Mouse (Mus musculus): ENCODE results near the gene Atg2a.

Atg2a gene

DNA sequence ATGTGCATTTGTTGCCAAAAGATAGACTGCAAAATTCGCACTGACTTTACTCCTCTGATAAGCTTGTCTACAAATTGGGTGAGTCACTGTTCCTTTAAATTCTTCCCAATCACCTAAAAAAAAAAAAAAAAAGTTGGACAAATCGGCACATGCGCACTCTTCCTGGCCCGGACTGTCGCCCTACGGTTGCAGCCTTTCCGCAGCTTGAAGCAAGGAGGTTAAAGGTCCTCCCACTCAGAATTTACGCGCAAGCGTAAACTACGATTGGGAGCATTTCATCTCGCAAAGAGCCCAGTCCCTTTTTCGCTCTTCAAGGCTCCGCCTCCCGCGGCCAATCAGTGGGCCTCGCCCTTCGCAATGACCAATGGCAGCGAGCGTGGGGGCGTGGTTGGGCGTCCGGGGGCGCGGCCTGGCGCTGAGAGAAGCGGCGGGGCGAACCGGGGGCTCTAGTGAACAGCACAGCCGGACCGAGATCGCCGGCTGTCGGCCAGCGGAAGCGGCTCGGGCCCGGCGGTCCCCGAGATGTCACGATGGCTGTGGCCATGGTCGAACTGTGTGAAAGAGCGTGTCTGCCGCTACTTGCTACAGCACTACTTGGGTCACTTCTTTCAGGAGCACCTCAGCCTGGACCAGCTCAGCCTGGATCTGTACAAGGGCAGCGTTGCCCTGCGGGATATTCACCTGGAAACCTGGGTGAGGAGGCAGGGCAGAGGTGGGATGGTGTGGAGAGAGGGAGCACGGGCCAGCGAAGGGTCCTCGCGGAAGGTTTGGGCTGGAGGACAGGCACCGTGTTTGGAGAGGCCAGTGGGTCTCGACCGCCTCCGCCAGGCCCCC is at the start of gene Atg2a:
Gene Atg2a, plus strand, starts transcription at position 395 of the 834 bp plus-strand sequence.
- DNase-seq (ENCODE audit: low spot score in 2 of 2): peak; percentile 96 to 98

DNA sequence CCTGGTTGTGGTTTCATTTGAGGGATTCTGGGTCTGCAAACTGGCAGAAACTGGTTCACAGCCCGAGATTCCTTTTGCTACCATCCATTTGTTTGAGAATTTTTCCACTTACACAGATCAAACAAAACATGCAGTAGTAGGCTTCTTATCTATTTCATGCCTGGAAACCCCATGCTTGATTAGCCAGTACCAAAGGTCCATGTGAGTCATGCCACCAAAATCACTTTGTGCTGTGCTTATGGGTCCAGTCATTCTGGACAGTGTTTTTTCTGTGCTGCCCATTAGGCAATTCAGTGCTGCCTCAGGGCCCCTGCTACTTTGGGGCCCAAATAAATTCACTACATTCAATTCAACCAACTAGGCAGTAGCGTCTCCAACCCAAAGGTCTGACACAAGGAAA is 37.2 kb upstream of the Atg2a start:
- DNase-seq (ENCODE audit: low spot score in 2 of 2): no peak

DNA sequence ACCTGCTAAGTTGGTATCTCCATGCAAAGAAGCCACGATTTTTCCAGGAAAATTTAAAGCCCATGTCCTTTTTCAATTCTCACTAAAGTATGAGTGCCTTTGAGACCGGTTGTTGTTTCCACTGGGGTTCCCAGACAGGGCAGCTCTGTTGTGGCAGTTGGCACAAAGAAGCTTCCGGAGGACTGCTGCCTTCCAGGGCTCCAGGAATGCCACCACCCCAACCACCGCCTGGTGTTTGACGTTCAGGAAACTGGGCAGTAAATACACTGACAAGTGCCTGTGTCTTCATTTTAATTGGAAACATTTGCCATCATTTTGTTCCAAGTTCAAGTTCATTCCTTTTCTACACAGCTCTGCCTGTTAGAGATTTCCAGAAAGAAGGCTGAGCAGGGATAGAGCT is 34.8 kb upstream of the Atg2a start:
- no peak for DNase-seq (ENCODE audit: low spot score in 2 of 2)

DNA sequence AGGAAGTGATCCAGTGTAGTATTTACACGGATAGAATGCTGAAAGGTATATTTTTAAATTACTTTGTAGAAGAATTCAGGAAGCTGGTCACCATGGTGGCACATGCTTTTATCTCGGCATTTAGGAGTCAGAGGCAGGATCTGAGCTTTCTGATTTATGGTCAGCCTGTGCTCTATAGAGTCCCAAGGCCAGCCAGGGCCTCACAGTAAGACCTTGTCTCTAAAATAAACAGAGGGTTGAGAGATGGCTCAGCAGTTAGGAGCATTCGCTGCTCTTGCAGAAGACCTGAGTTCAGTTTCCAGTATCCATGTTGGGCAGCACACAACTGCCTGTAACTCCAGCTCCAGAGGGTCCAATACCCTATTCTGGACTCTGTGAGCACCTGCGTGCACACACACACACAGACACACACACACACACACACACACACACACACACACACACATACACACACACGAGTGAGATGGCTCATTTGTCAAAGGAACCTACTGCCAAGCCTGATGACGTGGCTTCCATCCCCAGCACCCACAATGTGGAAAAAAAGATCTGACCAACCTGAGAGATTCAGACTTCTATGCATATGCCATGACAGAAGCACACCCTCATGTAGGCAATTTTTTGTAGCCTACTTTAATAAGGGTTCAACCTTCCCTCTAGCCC is 25.3 kb upstream of the Atg2a start:
- DNase-seq (ENCODE audit: low spot score in 2 of 2): no peak

DNA sequence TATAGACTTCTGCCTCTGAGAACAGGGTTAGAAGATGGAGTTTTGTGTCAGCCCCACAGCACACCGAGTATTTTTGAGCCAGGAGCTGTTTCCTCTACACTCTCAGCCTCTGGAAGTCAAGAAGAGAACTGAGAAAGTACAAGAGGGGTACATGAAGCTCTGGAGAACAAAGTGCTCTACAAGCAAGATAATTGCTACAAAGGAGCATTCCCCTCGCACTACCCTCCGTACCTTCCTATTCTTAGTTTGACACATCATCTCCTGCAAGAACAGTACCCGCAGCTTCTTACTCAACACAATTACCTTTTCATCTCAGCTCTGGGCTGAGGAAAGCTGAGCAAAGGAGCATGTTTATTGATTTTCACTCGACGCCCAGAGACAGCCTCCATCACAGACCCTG is 22.9 kb upstream of the Atg2a start:
- no peak for DNase-seq (ENCODE audit: low spot score in 2 of 2)

DNA sequence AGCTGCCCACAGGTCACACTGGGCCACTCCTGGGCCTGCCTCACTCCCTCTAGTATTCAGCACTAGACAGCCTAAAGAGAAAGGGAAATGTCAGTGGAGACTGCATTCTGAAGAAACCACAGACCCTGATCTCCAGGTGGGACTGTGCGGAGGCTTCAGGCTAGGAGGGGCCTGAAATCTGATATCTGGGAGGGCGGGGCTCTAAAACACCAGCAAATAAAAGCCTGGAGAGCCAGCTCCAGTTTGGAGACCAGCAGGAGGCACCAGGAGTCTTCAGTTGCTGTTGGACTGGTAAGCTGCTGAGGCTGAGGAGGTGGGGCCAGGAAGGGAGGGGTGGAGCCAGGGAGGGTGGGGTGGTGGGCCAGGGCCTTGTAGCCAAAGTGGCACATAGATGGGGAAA is 15.3 kb upstream of the Atg2a start, which contains the start of gene Gpha2:
Gene Gpha2, plus strand, starts transcription at position 246 of the 400 bp plus-strand sequence.
- no peak for DNase-seq (ENCODE audit: low spot score in 2 of 2)

DNA sequence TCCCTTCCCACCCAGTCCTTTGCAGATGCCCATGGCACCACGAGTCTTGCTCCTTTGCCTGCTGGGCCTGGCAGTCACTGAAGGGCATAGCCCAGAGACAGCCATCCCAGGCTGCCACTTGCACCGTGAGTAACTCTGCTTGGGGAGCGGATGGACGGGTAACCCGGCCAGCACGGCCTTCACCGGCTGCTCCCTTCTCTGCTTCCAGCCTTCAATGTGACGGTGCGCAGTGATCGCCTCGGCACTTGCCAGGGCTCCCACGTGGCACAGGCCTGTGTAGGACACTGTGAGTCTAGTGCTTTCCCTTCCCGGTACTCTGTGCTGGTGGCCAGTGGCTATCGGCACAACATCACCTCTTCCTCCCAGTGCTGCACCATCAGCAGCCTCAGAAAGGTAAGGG is 14.7 kb upstream of the Atg2a start:
- no peak for DNase-seq (ENCODE audit: low spot score in 2 of 2)

DNA sequence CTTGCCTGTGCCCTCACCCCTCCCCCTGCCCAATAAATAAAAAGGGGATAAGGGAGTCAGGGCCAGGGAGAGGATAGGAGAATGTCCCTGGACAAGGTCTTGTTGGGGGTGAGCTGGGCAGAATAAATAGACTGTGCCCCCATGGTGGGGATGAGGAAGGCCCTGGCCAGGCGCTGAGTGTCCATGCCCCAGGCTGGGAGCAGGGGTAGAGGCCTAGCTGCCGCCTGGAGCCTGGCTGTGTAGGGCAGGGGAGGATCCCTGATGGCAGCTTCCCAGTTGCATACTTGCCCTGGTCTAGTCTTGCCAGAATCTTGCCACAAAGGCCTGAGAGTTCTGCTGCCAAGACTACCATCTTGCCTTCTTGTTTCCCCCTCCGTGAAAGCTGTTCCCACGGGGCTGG is 13.6 kb upstream of the Atg2a start:
- no peak for DNase-seq (ENCODE audit: low spot score in 2 of 2)

DNA sequence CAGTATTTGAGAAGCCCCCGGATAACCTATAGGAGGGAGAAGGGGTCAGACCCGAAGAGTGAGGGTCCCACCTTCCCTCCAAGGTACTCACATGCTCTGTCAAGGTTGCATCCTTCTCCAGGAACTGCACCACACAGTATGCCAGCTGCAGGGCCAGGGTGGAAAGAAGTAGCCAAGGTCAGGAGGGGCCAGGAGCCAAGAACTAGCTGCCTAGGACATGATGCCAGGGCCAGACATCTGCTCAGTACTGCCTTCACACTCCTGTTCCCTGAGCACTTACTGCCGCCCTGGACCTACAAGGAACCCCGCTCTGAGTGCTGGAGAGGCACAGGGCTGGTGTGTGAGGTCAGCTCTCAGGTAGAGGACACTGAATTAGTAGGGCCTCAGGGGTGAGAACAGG is 11.1 kb upstream of the Atg2a start:
- no peak for DNase-seq (ENCODE audit: low spot score in 2 of 2)

DNA sequence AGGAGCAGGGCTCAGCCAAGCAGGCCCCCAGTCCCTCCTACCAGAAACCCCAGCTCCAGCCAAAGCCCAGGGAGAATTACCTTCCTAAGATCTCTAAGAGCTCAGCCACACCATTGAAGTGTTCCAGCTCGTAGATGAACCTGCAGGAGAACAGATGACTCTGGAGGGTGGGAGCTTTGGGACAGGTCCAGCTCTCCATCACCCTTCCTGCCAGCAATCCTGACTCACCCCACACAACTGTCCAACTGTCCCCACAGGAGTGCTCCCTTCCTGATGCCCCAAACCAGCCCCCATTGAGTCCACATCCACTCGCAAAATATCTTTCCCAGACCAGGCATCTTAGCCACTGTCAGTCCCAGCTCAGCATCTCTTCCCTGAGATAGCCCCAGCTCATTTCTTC is 10.4 kb upstream of the Atg2a start:
- DNase-seq (ENCODE audit: low spot score in 2 of 2): no peak

DNA sequence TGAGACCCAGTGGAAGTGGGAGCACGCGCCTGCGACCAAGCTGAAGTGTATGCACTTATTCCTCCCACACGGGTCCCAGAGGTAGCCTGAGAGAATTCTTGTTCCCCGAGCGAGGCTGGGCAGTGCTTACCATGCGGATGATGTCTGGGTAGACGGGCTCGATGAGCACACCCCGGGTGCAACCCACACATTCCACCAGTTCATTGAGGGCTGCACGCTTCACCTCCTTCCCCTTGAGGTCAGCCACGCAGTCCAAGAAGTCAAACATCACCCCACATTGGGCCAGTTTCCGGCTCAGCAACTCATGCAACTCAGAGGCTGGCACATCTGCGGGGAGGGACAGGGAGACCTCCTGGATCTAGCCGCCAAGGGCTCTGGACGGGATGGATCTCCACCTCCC is 7.8 kb upstream of the Atg2a start:
- no peak for DNase-seq (ENCODE audit: low spot score in 2 of 2)

DNA sequence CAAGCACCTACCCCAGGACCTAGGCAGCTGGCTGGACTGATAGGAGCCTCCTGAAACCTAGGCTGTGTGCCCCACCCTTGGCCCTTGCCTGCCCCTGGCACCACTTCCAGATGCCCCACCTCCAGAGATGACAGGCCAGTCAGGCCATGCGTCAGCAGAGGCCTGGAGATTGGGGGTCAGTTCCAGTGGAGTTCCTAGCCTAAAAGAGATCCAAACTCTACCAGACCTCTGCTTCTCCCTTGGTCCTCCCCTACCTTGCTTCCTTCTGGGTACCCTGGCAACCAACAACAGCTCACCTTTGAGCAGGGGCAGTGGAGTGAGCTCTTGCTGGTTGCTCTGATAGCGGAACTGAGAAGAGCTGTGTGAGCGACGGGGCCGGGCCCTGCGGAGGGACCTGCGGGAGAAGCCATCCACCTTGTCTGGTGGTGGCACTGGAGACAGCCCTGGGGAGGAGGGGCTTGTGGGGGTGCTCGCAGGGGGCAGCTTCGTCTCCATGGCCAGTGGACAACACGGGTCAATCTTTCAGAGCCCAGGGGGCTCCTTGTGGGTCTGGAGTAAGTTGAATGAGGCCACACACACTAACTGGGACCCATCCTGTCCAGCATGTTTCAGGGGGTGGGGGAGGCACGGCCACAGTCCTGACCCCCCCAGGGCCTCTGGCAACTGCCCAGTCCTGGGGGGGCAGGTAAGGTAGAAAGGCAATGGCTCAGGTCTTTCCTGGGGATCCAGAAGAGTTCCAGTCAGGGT is 7.0 kb upstream of the Atg2a start:
- peak; percentile 57 to 63 for DNase-seq (ENCODE audit: low spot score in 2 of 2)

DNA sequence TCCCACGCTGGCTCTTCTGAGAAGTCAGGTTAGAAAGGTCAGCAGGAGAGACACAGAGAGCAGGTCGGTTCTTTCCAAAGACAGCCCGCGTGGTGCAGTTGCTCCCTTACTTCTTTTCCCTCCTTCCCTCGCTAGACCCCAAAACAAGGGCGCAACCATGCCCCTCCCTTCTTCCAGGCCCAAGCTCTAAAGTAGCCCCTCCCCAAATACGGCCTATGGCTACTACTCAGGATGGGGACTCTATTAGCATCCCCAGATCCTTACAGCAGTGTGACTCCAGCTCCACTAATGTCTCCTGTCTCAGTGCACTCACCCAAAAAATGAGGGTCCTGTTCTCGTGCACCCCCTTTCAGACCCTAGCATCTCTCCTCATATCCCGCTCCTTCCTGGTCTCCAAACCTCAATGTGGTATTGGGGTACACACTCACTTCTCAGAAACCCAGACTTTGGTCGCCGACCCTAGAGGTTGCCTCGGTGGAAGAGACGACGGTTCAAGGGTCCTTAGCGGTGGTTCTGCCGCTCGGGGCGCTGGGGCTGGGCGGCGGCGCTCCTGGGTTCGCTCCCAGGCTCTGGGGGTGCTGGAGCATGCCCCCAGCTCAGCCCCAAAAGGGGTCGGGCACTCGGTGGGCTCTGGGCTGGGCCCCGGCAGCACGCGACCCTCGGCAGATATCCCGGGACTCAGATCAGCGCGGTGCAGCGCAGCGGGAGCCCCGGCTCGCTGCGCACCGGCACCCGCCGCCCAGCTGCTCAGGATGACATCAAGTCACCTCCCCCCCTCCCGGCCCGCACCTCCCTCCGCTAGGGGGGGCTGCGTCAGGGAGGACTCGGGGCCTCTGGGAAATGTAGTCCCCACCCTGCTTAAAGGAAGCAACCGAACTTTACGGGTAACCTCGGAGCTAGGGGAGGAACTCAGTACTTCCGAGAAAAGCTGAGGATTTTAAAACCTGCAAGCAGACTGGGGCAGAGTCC is 6.1 kb upstream of the Atg2a start, which contains the start of gene Ppp2r5b:
Gene Ppp2r5b, minus strand, starts transcription at position 789 of the 969 bp plus-strand sequence.
- peak; percentile 96 to 97 for DNase-seq (ENCODE audit: low spot score in 2 of 2)

DNA sequence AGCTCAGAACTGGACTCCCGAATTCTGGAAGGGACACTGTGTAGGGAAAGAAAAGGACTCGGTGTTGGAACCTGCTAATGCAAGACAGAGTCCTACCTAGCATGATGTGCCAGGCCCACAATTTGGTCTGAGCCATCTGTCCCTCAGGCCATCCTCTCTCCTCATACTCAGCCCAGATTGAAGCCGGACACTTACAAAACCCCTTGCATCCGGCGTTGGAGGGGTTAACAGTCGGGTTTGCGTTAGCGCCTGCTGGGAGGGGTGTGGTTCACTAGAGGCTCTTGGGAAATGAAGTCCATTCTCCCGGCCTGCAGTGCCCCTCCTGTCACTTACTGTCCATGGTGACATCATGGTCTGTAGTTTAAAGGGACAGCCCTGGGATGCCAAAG is 5.4 kb upstream of the Atg2a start:
- peak; percentile 76 to 81 for DNase-seq (ENCODE audit: low spot score in 2 of 2)

DNA sequence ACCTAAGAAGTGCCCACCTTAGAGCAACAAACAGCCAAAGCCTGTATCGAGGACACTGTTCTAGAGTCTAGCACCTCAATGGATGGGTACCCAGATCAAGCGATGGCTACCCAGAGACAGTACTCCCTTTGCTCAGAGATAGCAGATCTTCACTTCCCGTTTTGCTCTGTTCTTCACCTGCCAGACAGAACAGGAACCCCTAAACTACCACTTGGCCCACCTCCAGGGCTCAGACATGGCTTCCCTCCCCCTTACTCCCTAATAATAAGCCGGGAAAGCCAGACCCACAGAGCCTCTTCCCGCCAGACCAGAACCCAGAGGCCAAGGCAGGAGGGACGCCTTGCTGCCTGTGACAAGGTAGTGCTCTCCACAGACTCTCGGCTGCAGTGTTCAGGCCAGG is 4.6 kb upstream of the Atg2a start:
- no peak for DNase-seq (ENCODE audit: low spot score in 2 of 2)

DNA sequence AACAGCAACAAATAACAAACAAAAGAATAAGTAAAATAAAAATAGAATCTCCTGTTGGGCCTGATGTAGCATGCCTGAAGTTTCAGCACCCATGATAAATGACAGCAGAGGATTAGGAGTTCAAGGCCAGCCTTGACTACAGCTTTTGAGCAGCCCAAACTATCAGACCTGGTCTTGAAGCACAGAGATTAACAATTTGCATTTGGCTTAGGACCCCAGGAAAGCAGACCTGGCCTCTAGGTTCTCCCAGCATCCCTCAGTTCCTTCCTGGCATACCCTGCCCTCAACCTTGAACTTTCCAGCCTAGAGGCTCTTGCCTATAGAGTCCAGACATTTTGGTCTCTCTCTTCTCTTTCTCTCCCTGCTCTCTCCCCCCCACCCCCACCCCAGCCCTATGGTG is 2.7 kb upstream of the Atg2a start:
- no peak for DNase-seq (ENCODE audit: low spot score in 2 of 2)

DNA sequence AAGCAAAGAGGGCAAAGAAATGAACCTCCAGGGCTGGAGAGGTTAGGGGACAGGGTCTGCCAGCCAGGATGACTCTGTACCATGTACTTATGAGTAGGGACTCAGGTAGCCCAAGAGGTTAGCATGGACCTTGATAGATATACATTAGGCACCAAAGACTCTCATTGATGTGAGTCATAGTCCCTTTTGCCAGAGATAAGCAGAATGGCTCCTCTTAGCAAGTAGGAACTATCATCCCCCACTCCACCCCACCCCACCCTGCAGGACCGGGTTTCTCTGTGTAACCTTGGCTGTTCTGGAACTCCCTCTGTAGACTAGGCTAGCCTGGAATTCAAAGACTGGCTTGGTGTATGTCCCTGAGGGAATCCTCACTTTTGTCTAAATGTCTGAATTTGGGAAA is 1.3 kb upstream of the Atg2a start:
- DNase-seq (ENCODE audit: low spot score in 2 of 2): no peak

DNA sequence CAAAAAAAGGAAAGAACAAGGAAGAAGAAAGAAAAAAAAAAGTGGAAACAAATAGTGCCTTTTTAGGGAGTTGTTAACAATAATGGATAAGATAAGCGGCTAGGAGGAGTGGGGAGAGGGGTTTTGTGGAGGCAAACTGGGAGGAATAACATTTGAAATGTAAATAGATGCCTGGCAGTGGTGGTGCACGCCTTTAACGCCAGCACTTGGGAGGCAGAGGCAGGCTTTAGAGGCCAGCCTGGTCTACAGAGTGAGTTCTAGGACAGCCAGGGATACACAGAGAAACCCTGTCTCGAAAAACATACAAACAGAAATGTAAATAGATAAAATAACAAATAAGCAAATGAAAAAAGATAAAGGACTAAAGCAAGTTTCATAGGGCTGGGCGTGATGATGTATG is 743 bp upstream of the Atg2a start:
- DNase-seq (ENCODE audit: low spot score in 2 of 2): no peak

DNA sequence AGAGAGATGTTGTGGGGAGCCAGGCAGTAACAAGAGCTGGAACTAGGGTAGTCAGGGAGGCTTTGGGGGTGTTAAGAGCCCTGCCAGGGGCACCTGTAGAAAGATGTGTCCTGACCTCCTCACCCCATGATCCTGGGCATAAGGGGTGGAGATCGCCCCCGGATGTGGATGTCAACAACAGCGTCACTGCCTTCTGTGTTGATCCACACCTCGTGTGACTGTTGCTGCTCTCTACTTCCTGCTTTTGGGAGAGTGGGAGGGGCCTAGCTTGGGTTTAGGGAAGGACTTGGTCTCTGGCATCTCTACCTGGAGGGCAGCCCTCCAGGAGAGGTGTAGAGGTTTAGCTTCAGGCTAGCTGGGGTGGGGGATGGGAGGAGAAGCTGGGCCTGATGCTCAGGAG is 813 bp downstream of the Atg2a start:
- peak in 1 of 2 experiments; percentile 55 for DNase-seq (ENCODE audit: low spot score in 2 of 2)

DNA sequence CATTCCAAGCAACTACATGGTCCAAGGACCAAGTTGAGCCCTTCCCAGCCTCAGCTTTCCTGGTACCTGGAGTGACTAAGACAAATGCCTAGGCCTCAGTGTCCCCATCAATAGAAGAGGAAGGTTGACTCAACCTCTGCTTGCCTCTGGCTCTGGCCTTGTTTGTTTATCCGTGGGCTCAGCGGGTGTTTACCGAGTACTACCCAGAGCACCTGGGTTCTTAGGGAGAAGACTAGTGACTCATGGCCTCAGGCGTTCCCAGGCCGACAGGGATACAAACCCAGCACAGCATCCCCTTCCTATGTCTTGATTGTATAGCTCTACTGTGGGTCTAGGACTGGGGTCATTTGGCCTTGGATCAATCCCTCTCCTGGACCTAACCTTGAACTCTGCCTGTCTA is 1.8 kb downstream of the Atg2a start:
- no peak for DNase-seq (ENCODE audit: low spot score in 2 of 2)

DNA sequence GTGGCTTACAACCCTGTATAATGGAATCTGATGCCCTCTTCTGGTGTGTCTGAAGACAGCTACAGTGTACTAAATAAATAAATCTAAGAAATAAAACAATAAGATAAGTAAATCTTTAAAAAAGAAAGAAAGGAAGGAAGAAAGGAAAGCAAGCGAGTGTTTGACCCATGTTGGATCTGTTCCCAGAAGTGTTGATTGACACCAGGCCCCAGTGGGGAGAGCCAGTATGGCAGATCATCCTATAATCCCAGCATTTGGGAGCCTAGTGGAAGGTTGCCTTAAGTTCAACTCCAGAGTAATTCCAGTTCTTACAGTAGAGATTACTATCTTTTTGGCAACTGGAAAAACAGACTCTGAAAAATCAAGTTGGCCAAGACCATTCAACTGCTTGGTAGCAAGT is 4.3 kb downstream of the Atg2a start:
- no peak for DNase-seq (ENCODE audit: low spot score in 2 of 2)

Data from spleen, postnatal 14 days (tissue).